Mouse (Mus musculus) limb, embryonic 12.5 days (tissue): ENCODE results near the gene Stoml3. TPM values are rescaled to one million over a fixed set of nuclear protein-coding genes. Genes with fewer than 3 reads are reported as not detected.

Source experiments
- ATAC-seq: fragments of 200-750 bp; cut with Nextera tagmentation; 2 replicates; pipeline ENCODE4 v1.8.0; 2017; ENCODE audit warnings: low read depth, moderate TSS enrichment; ENCODE audit not compliant: insufficient number of reproducible peaks, insufficient read depth, low FRiP score, low TSS enrichment
- H3K27ac ChIP-seq: fragments of 300-500 bp; sonication (generic); 2 replicates; pipeline ENCODE4 v1.5.1; 2016; ENCODE audit warnings: mild to moderate bottlenecking, moderate library complexity
- H3K27me3 ChIP-seq: fragments of 300-500 bp; sonication (generic); 2 replicates; pipeline ENCODE4 v1.6.1; 2016; ENCODE audit warnings: mild to moderate bottlenecking, moderate library complexity
- H3K36me3 ChIP-seq: fragments of 300-500 bp; sonication (generic); 2 replicates; pipeline ENCODE4 v1.6.1; 2016; ENCODE audit warnings: mild to moderate bottlenecking, moderate library complexity
- H3K4me1 ChIP-seq: fragments of 300-500 bp; sonication (generic); replicated peaks from 2 replicates; pipeline ENCODE4 v1.6.1; 2016
- H3K4me2 ChIP-seq: fragments of 300-500 bp; sonication (generic); 2 replicates; pipeline ENCODE4 v1.6.1; 2016; ENCODE audit warnings: mild to moderate bottlenecking, moderate library complexity
- H3K4me3 ChIP-seq: fragments of 300-500 bp; sonication (generic); replicated peaks from 2 replicates; pipeline ENCODE4 v1.5.1; 2016; ENCODE audit warnings: mild to moderate bottlenecking
- H3K9ac ChIP-seq: fragments of 300-500 bp; sonication (generic); replicated peaks from 2 replicates; pipeline ENCODE4 v1.6.1; 2016; ENCODE audit warnings: mild to moderate bottlenecking, moderate library complexity
- H3K9me3 ChIP-seq: fragments of 300-500 bp; sonication (generic); 2 replicates; pipeline ENCODE4 v1.6.1; 2016; ENCODE audit warnings: mild to moderate bottlenecking, moderate library complexity
- WGBS: fragments of 180-500 bp; shearing (Covaris S2); methylation state at CpG from one replicate; pipeline ENCODE4 v1.1.7; 2016; 5-methylcytosine and 5-hydroxymethylcytosine counted together
- polyA plus RNA-seq: library from polyadenylated mRNA; unstranded; fragments of >200 nt; fragmentation: Nextera tagmentation; extraction: Ambion mirVana; gene quantifications from 2 replicates; pipeline ENCODE4 v1.2.1, GENCODE M21; 2016

Stoml3 gene
- polyA plus RNA-seq = not detected in 2 replicates

DNA sequence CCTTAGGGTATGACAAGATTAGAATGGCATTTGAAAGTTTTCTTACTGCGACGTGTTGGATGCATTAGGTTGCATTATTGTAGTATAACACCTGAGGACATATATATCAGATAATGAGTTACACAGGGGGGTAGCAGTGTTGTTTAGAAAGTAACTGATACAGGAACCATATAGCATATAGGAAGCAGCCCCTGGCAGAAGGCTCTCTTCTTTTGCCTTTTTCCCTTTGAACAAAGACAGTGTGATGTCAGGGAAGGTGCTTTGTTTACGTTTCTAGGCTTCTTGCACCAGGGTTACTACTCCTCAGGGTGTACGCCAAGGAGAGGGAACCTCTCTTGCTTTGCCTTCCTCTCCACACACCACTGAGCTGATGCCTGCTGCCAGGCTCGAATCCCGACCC is at the start of gene Stoml3:
Gene Stoml3 (plus strand): TSS at position 301 of the 400 bp plus-strand sequence.
- ATAC-seq = no peak
- H3K4me3 ChIP-seq = no peak within 1 kb of the TSS
- H3K4me1 ChIP-seq = peaks cover 9% of the 10 kb centered on the region; the same call in 1 of the 2 replicates
- H3K36me3 ChIP-seq = 0 out of 2 replicates have a peak, but pooled peaks cover 4% of the 10 kb centered on the region
- 79% methylated on average over 6 of the region's 6 CpGs for WGBS
- H3K27ac ChIP-seq = no peak within 1 kb of the TSS
- H3K27me3 ChIP-seq = no peaks in the 10 kb centered on the region
- no peak within 1 kb of the TSS for H3K9ac ChIP-seq
- no peak within 1 kb of the TSS for H3K4me2 ChIP-seq
- no peaks in the 10 kb centered on the region for H3K9me3 ChIP-seq

DNA sequence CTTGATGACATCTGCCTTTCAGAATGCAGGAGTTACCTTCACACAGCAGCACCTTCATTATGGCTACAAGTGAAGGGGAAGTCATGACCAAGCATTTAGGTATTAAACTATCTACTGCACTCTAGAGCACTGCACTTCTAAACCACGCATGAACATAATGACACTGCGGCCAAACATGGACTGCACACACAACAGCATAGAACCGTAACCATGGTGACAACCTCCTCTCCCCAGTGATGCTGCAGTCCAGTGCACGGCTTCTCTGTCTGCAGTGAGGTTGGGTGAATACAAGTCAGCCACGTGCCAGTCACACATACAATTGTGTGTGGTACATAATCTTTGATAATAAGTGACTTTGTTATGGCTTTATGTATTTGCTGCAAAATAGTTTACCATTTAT is 42.9 kb upstream of the Stoml3 start:
- Histone ChIP-seq H3K9ac (no peak overlapping the region), H3K4me3 (no peak overlapping the region), H3K27me3 (no peaks in the 10 kb centered on the region), H3K27ac (no peak overlapping the region), H3K9me3 (no peaks in the 10 kb centered on the region), H3K4me2 (no peak overlapping the region), H3K4me1 (no peaks in the 10 kb centered on the region), H3K36me3 (peaks cover 12% of the 10 kb centered on the region)
- WGBS = 89% methylated on average over 5 of the region's 5 CpGs
- no peak for ATAC-seq

DNA sequence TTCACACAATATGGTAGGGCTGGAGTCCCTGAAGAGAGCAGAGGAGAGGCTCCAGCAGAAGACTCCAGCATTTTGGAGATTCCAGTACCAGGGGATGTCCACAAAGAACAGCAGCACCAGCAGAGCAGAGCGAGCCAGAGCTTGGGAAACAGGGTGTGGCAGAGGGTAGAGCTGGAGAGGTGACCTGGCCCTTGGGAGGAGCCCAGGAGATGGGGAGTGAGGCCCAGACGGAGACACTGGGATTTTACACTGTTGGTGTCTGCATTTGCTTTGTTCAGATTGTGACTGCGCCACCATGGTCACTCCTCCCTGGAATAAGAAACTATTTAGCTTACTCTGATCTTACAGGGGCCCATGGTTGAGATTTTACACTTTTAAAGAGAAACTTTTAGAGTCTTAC is 41.7 kb upstream of the Stoml3 start:
- Histone ChIP-seq H3K9me3 (no peaks in the 10 kb centered on the region), H3K4me3 (no peak overlapping the region), H3K9ac (no peak overlapping the region), H3K4me2 (no peak overlapping the region), H3K27ac (no peak overlapping the region), H3K36me3 (peaks cover 25% of the 10 kb centered on the region), H3K4me1 (no peaks in the 10 kb centered on the region), H3K27me3 (no peaks in the 10 kb centered on the region)
- no peak for ATAC-seq
- 86% methylated on average over 3 of the region's 3 CpGs for WGBS

DNA sequence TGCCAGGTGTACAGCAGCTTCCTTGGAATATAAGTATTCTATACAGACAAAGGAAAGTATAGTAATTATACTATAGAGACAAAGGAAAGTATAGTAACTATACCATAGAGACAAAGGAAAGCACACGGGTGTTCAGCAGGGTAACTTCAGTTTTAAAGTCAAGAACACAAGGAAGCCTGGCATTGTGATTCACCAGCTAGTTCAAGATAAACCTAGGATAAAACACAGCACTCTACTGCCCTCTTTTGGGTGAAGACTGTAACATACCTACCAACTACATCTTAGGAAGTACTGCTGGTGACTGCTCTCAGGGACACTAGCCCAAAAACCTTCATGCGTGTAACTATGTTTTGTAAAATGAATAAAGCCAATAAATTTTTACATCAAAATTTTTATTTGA is 40.2 kb upstream of the Stoml3 start:
- no peak overlapping the region for H3K4me2 ChIP-seq
- WGBS = 32% methylated on average over 2 of the region's 2 CpGs
- H3K27ac ChIP-seq = no peak overlapping the region

DNA sequence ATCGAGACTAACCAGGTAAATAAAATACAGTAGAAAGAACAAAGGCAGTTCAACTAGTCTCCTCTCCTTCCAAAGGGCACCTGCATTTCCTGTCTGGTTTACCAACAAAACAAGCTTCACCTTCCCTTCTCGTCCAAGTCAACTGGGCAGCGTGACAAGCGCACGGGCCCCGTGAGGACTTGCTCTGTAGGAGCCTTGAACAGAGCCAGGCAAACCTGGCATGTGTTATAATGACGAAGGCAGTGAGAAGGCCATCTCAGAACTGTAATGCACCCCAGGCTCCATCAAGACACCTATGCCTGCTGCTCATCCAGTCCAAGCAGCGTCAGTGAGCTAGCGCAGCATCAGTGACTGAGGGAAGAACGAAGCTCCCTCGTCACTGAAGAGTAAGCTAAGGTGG is 37.8 kb upstream of the Stoml3 start:
- Histone ChIP-seq H3K36me3 (peaks cover 62% of the 10 kb centered on the region), H3K4me3 (no peak overlapping the region), H3K9ac (no peak overlapping the region)

More for the DNA sequence above, 40.2 kb upstream of the Stoml3 start:
- Histone ChIP-seq H3K36me3 (peaks cover 39% of the 10 kb centered on the region), H3K9ac (no peak overlapping the region), H3K4me1 (no peaks in the 10 kb centered on the region), H3K27me3 (no peaks in the 10 kb centered on the region), H3K9me3 (no peaks in the 10 kb centered on the region), H3K4me3 (no peak overlapping the region)
- ATAC-seq = 0 out of 2 replicates have a peak, but pooled peaks have one; percentile 11

DNA sequence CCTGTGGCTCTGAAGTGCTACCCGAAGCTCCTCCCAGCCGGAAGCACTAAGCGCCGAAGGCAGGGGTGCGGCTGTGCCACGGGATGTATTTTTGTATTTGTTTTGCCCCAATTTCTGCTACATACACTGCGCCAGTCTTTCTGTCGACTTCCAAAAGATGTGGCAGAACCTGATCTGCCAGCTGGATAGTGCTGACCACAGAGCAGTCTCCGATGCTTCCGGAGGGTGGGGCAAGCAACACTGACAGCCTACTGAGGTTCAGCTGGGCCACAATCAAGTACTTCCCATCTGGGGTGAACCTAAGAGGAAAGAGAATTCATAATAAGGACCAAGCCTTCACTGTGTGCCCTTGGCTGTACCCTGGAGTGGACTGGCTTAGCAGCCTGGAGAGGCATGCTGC is 36.1 kb upstream of the Stoml3 start:
- H3K4me1 ChIP-seq = no peaks in the 10 kb centered on the region
- no peaks in the 10 kb centered on the region for H3K27me3 ChIP-seq
- no peak overlapping the region for H3K4me2 ChIP-seq
- H3K4me3 ChIP-seq = no peak overlapping the region
- no peak overlapping the region for H3K27ac ChIP-seq
- H3K9me3 ChIP-seq = no peaks in the 10 kb centered on the region
- 91% methylated on average over 10 of the region's 10 CpGs for WGBS
- no peak overlapping the region for H3K9ac ChIP-seq
- H3K36me3 ChIP-seq = peaks cover 79% of the 10 kb centered on the region
- ATAC-seq = no peak

More for the DNA sequence above, 37.8 kb upstream of the Stoml3 start:
- no peaks in the 10 kb centered on the region for H3K4me1 ChIP-seq
- ATAC-seq = no peak
- H3K9me3 ChIP-seq = no peaks in the 10 kb centered on the region
- H3K27ac ChIP-seq = no peak overlapping the region
- no peaks in the 10 kb centered on the region for H3K27me3 ChIP-seq
- H3K4me2 ChIP-seq = no peak overlapping the region
- 91% methylated on average over 11 of the region's 11 CpGs for WGBS

DNA sequence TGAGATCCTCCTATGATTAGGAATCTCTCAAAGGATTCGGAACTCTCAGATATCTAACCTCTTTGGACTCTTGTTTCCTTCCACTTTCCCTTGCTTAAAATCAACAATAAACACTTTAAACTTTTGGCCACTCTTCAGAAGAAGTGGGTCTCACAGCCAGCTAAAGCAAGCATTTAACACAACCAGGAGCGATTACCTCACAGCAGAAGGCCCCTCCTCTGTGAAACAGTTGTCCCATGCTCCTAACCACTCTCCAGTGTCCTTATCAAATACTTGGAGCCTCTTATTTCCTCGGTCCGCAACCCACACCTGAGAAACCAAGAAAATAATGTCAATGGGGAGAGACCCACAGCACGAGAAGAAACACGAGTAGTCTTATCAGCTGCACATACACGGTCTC is 35.1 kb upstream of the Stoml3 start:
- Histone ChIP-seq H3K36me3 (peaks cover 89% of the 10 kb centered on the region), H3K4me1 (no peaks in the 10 kb centered on the region), H3K27me3 (no peaks in the 10 kb centered on the region), H3K4me3 (no peak overlapping the region), H3K4me2 (no peak overlapping the region), H3K9me3 (no peaks in the 10 kb centered on the region), H3K27ac (no peak overlapping the region), H3K9ac (no peak overlapping the region)
- 93% methylated on average over 7 of the region's 7 CpGs for WGBS
- no peak for ATAC-seq

DNA sequence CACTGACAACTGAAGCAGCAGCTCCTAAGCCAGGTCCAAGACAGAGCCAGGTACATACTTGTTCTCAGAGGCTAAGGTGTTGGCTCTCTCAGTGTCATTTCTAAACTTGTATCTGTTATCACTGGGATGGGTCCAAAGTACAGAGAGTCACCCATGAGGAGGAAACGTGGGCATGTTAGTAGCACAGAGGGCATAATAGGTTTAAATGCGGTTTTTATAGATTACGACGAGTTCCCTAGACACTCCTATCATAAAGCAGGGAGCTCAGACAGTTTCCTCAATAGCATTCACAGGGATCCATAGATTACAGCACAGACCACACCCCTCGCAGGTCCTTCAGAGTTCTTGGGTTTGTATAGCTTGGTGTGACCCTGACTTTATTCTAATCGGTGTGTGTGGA is 34.4 kb upstream of the Stoml3 start:
- H3K36me3 ChIP-seq = peaks cover 93% of the 10 kb centered on the region
- H3K4me2 ChIP-seq = no peak overlapping the region
- H3K4me1 ChIP-seq = no peaks in the 10 kb centered on the region
- H3K27ac ChIP-seq = no peak overlapping the region
- H3K27me3 ChIP-seq = no peaks in the 10 kb centered on the region
- H3K4me3 ChIP-seq = no peak overlapping the region
- no peaks in the 10 kb centered on the region for H3K9me3 ChIP-seq
- 89% methylated on average over 6 of the region's 6 CpGs for WGBS
- no peak overlapping the region for H3K9ac ChIP-seq
- ATAC-seq = no peak

DNA sequence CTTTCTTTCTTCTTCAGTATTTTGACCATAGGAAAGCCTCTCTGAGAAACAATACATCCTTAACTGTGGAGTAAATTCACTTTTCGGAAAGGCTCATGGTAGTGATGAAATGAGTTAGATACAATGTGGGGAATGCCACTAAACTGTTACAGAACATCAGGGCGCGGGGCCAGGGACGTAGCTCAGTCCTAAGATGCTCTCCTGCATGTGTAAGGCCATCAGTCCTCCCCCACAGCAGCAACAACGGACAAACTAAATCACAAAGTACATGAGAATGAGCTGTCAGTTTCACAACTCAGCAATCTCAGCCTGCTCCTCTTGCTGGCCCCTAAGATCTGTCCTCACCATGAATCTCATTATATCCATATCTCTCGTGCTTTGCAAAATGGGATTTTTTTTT is 33.9 kb upstream of the Stoml3 start:
- Histone ChIP-seq H3K9ac (no peak overlapping the region), H3K27ac (no peak overlapping the region), H3K9me3 (no peaks in the 10 kb centered on the region), H3K27me3 (no peaks in the 10 kb centered on the region), H3K4me1 (no peaks in the 10 kb centered on the region), H3K4me2 (no peak overlapping the region), H3K4me3 (no peak overlapping the region), H3K36me3 (peaks cover 94% of the 10 kb centered on the region)
- ATAC-seq = no peak
- 93% methylated on average over 6 of the region's 6 CpGs for WGBS

DNA sequence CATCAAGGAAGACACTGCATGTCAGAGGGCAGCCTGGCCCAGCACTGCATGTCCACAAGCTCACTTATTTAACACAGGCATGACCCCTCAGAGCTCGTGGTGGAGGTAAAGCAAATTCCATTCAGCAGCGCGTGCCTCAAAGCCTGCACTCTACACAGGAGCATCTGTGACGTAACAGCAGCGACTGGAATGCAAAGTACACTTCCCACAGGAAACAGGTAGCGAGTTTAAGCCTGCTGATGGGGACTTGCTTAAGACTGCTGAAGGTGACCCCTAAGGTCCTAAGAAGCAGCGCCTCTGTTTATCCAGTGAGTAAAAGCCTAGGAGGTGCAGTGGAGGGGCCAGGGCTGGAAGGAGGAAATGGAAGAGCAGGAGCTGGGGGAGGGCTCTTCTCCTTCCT is 33.5 kb upstream of the Stoml3 start:
- H3K36me3 ChIP-seq = peaks cover 96% of the 10 kb centered on the region
- no peak for ATAC-seq
- WGBS = 80% methylated on average over 7 of the region's 7 CpGs

DNA sequence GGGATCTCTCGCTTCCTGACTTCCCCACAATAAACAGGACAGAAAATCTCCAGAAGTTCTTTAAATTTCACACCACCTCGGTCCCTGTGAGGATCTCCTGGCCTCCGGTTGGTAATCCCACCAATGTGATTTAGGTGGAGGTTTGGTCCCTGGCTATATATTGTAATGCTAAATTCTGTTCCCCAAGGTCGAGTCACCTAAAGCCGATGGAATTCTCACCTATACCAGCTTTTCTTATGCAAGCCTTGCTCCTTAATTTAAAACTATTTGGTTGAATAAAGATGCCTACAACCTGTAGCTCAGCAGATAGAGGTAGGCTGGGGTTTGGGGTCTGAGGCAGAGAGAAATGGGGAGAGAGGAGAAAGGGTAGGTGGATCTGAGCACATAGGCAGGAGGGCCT is 30.7 kb upstream of the Stoml3 start:
- Histone ChIP-seq H3K4me2 (no peak overlapping the region), H3K9ac (no peak overlapping the region), H3K4me3 (no peak overlapping the region), H3K9me3 (no peaks in the 10 kb centered on the region), H3K4me1 (no peaks in the 10 kb centered on the region; the same call in 1 of the 2 replicates), H3K36me3 (peaks cover 80% of the 10 kb centered on the region), H3K27me3 (no peaks in the 10 kb centered on the region), H3K27ac (no peak overlapping the region)
- ATAC-seq = no peak
- WGBS = 59% methylated on average over 5 of the region's 5 CpGs

More for the DNA sequence above, 33.5 kb upstream of the Stoml3 start:
- no peaks in the 10 kb centered on the region for H3K4me1 ChIP-seq
- H3K9me3 ChIP-seq = no peaks in the 10 kb centered on the region
- H3K4me2 ChIP-seq = no peak overlapping the region
- no peak overlapping the region for H3K4me3 ChIP-seq
- no peak overlapping the region for H3K9ac ChIP-seq
- no peak overlapping the region for H3K27ac ChIP-seq
- no peaks in the 10 kb centered on the region for H3K27me3 ChIP-seq

DNA sequence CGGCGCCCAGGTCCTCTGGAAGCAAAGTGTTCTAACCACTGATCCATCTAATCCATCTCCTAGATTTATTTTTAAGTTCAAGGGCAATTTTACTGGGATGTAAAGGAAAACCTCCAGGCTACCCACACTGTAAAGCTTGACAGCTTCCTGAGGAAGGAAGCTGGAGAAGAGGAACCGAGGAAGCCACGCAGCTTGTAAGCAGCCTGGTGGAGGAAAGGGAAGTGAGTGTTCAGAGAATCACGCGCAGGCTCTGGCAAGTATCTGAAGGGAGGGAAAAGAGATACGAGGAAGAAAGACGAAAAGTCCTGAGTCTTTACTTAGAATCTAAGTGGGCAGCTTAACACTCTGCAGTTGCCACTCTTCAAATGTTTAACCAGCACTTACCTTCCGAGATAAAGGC is 28.3 kb upstream of the Stoml3 start:
- Histone ChIP-seq H3K4me3 (no peak overlapping the region), H3K9me3 (no peaks in the 10 kb centered on the region), H3K27ac (no peak overlapping the region), H3K36me3 (peaks cover 56% of the 10 kb centered on the region), H3K27me3 (no peaks in the 10 kb centered on the region), H3K9ac (no peak overlapping the region), H3K4me2 (no peak overlapping the region), H3K4me1 (peaks cover 3% of the 10 kb centered on the region; the same call in 1 of the 2 replicates)
- 92% methylated on average over 9 of the region's 9 CpGs for WGBS
- ATAC-seq = no peak
